Mouse (Mus musculus) C2C12 (cell line): ENCODE results near the gene Exo5. TPM values are rescaled to one million over a fixed set of nuclear protein-coding genes. Genes with fewer than 3 reads are reported as not detected.

Source experiments
- H3K27me3 ChIP-seq: one replicate; pipeline ENCODE4 v1.6.1; 2011; ENCODE audit not compliant: control insufficient read depth, insufficient read depth, insufficient read length
- H3K36me3 ChIP-seq: one replicate; pipeline ENCODE4 v1.6.1; 2011; ENCODE audit not compliant: control insufficient read depth, insufficient read depth
- H3K4me3 ChIP-seq: one replicate; pipeline ENCODE4 v1.5.1; 2011; ENCODE audit warnings: mild to moderate bottlenecking, control low read depth; ENCODE audit not compliant: poor library complexity, insufficient read depth, severe bottlenecking
- H3K79me2 ChIP-seq: one replicate; pipeline ENCODE4 v1.6.1; 2011; ENCODE audit not compliant: control insufficient read depth, insufficient read depth
- H3K79me3 ChIP-seq: one replicate; pipeline ENCODE4 v1.6.1; 2011; ENCODE audit warnings: low read depth, control low read depth
- H3ac ChIP-seq: one replicate; pipeline ENCODE3; 2011; ENCODE audit warnings: low read depth; ENCODE audit not compliant: control insufficient read depth, insufficient read length
- CEBPB ChIP-seq: IDR thresholded peaks from one replicate; pipeline ENCODE4 v1.6.1; 2011; ENCODE audit warnings: low read depth, mild to moderate bottlenecking, control low read depth, moderate library complexity
- CTCF ChIP-seq: IDR thresholded peaks from one replicate; pipeline ENCODE4 v1.5.1; 2011; ENCODE audit not compliant: control insufficient read depth, insufficient read depth, insufficient read length
- FOSL1 ChIP-seq: IDR thresholded peaks from one replicate; pipeline ENCODE4 v1.8.0; 2011; ENCODE audit warnings: mild to moderate bottlenecking, low read length; ENCODE audit not compliant: poor library complexity, insufficient read depth, severe bottlenecking
- MAX ChIP-seq: IDR thresholded peaks from one replicate; pipeline ENCODE4 v1.6.1; 2011; ENCODE audit warnings: mild to moderate bottlenecking, control low read depth
- MYOD1 ChIP-seq: IDR thresholded peaks from one replicate; pipeline ENCODE4 v1.6.1; 2011; ENCODE audit warnings: low read depth; ENCODE audit not compliant: control insufficient read depth, insufficient read length
- MYOG ChIP-seq: IDR thresholded peaks from one replicate; pipeline ENCODE4 v1.6.1; 2011; ENCODE audit not compliant: control insufficient read depth, insufficient read length; ENCODE audit errors: extremely low read depth
- USF1 ChIP-seq: IDR thresholded peaks from one replicate; pipeline ENCODE4 v1.6.1; 2011; ENCODE audit warnings: low read depth, mild to moderate bottlenecking, control low read depth, moderate library complexity
- polyA plus RNA-seq: library from polyadenylated mRNA; unstranded; fragments of >200 nt; fragmentation: generic; extraction: Trizol; gene quantifications from one replicate; pipeline ENCODE4 v1.2.1, GENCODE M21; 2012; ENCODE audit warnings: missing spikeins

The Exo5 gene
- polyA plus RNA-seq, 1 experiment = 14.1 TPM

DNA sequence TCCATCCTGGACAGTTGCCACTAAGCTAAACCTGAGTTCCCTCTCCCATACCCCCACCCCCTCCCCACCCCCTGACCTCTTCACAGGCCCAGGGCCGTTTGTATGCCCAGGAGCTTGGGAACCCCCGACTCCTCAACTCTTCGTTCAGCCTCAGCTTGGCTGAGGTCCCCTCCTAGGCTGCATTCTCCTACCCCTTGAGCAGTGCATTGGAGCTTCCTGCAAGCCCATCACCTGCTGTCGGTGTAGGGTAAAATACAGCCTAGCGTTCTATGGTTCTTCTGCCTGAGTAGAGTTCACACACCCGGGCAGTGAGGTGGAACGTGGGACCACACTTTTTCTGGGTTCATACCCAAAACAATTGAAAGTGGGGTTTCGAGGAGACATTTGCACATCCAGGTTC lies 11.4 kb downstream of the Exo5 start:
- TF ChIP-seq CEBPB (no peak), FOSL1 (no peak), USF1 (no peak), CTCF (no peak)
- no peaks in the 10 kb centered on the region for H3K27me3 ChIP-seq

DNA sequence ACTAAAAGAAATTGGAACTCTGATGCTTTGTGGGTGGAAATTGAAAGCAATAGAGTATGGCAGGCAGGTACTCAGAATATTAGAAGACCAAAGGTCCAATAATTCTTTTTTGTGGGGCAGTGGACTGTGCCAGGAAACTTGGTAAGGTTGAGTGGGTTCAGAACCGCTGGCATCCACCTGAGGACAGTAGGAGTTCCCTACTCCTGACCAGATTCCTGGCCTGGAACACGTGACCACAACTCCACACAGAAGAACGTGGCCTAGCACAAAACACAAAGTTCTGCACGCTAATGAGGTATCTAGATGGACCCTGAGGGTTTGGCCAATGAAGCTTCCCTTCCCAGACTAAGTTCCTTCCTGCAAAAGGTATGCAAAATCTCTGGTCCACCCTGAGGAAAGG lies 12.0 kb downstream of the Exo5 start:
- H3K79me2 ChIP-seq = no peaks in the 10 kb centered on the region

More for the DNA sequence above, 11.4 kb downstream of the Exo5 start:
- Histone ChIP-seq H3K79me3 (no peaks in the 10 kb centered on the region), H3ac (no peak overlapping the region), H3K36me3 (no peaks in the 10 kb centered on the region), H3K4me3 (no peak overlapping the region), H3K79me2 (no peaks in the 10 kb centered on the region)

GRCm38 (mm10) chr4:120911086-120911485 lies 13.7 kb downstream of the Exo5 start:
- Histone ChIP-seq H3K27me3 (no peaks in the 10 kb centered on the region), H3K79me2 (no peaks in the 10 kb centered on the region), H3K36me3 (no peaks in the 10 kb centered on the region), H3K4me3 (no peak overlapping the region), H3ac (no peak overlapping the region), H3K79me3 (no peaks in the 10 kb centered on the region)
- no peak for TF ChIP-seq MYOG
- TF ChIP-seq MYOD1 = no peak
- no peak for TF ChIP-seq CTCF

More for the DNA sequence above, 12.0 kb downstream of the Exo5 start:
- Histone ChIP-seq H3K27me3 (no peaks in the 10 kb centered on the region), H3K4me3 (no peak overlapping the region), H3ac (no peak overlapping the region), H3K79me3 (no peaks in the 10 kb centered on the region), H3K36me3 (no peaks in the 10 kb centered on the region)
- no peak for TF ChIP-seq MYOD1
- no peak for TF ChIP-seq MYOG

DNA sequence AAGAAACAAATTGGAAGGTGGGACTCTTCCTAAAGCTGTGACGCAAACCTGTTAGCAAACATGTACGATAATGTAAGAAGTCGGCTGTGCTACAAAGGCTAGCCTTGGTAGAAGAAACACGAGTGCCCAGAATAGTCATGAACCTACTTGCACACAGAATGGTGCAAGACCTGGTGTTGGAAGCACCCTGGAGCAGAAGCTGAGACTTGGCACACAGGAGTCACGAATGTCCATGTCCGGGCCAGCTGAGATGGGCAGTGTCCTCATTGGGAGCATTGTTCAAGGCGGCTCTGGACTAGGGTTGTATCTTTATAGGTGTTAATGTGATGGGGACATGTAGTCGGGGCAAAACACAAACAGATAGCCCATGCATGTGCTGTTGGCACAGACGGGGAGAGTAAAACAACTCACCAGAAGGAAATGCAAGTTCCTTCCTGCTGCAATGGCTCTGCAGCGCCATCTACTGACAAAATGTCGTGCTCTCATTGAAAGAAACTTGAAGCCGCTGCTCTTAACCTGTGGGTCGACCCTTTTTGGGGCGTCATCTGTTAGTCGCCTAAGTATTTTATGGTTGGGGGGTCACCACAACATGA lies 15.2 kb downstream of the Exo5 start:
- Histone ChIP-seq H3K4me3 (no peak overlapping the region), H3K27me3 (no peaks in the 10 kb centered on the region), H3K79me2 (no peaks in the 10 kb centered on the region), H3K36me3 (no peaks in the 10 kb centered on the region), H3K79me3 (no peaks in the 10 kb centered on the region), H3ac (no peak overlapping the region)
- peak; percentile 68 for TF ChIP-seq CTCF
- TF ChIP-seq FOSL1 = no peak
- no peak for TF ChIP-seq MYOG
- no peak for TF ChIP-seq CEBPB

DNA sequence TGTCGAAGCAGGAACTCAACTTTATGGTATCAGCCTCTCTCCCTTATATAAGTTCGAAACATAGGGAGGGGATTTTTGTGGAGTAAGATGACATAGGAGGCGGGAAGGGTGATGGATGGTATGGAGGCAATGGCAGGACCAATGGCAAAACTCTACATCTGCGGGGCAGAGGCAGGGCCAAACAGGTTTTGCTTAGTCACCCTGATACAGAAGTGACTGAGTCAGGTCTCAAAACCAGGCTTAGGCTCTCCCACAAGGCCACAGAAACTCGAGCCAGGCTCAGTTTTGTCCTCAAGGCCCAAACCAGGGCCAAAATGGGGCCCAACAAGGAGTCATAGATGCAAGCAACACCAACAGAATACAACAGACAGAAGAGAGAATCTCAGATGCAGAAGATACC lies 19.2 kb downstream of the Exo5 start:
- no peaks in the 10 kb centered on the region for H3K27me3 ChIP-seq
- no peaks in the 10 kb centered on the region for H3K36me3 ChIP-seq
- TF ChIP-seq CEBPB = no peak
- TF ChIP-seq MYOD1 = no peak
- TF ChIP-seq FOSL1 = no peak
- no peak for TF ChIP-seq CTCF
- H3ac ChIP-seq = no peak overlapping the region
- H3K4me3 ChIP-seq = no peak overlapping the region
- H3K79me3 ChIP-seq = no peaks in the 10 kb centered on the region
- no peaks in the 10 kb centered on the region for H3K79me2 ChIP-seq

- Histone ChIP-seq H3K27me3 (no peaks in the 10 kb centered on the region), H3K79me2 (no peaks in the 10 kb centered on the region), H3K79me3 (no peaks in the 10 kb centered on the region), H3K4me3 (no peak overlapping the region), H3K36me3 (no peaks in the 10 kb centered on the region), H3ac (no peak overlapping the region)
- TF ChIP-seq FOSL1 (no peak), MAX (no peak), MYOG (no peak), MYOD1 (no peak), USF1 (no peak), CTCF (no peak), CEBPB (no peak)
These were observed 20.3 kb downstream of the Exo5 start for GRCm38 (mm10) chr4:120904533-120904932.
